Mouse (Mus musculus) embryo, embryonic 10.5 days (tissue): Measurements from ENCODE around the gene Zfp27.

Experiments
- DNase-seq: peaks from one replicate; pipeline ENCODE4 v3.0.0-alpha.2; 2015; ENCODE audit warnings: low spot score

The Zfp27 gene

GRCm38 (mm10) chr7:29905966-29906681 lies at the start of gene Zfp27:
Zfp27 (minus strand) TSS chr7:29906572.
- peak; percentile 99 for DNase-seq

- DNase-seq = peak; percentile 81
These were observed 48.4 kb upstream of the Zfp27 start for GRCm38 (mm10) chr7:29954731-29955130.

GRCm38 (mm10) chr7:29953513-29954401 lies 47.4 kb upstream of the Zfp27 start, which contains the start of gene Zfp74:
Zfp74 (minus strand) TSS chr7:29954089.
- peak; percentile 92 for DNase-seq

GRCm38 (mm10) chr7:29953086-29953485 lies 46.7 kb upstream of the Zfp27 start:
- peak; percentile 36 for DNase-seq

DNA sequence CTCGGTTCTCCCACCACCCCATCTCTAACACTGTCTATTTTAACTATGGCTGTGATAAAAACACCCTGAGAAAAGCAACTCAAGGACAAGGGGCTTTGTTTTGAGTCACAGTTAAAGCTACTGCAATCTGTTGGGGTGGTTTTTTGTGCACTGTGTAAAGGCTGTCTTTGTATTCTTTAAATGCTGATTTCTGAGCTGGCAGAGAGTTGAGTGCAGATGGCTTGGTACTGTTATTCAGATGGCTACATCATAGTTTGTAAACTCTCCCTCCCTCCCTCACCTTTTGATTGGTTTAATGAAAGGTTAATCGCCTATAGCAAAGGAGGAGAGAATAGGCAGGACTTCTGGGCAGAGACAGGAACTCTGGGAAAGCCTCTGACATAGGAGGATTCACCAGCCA lies 37.8 kb upstream of the Zfp27 start:
- DNase-seq = no peak

- no peak for DNase-seq
These were observed 37.3 kb upstream of the Zfp27 start for GRCm38 (mm10) chr7:29943720-29944119.

DNA sequence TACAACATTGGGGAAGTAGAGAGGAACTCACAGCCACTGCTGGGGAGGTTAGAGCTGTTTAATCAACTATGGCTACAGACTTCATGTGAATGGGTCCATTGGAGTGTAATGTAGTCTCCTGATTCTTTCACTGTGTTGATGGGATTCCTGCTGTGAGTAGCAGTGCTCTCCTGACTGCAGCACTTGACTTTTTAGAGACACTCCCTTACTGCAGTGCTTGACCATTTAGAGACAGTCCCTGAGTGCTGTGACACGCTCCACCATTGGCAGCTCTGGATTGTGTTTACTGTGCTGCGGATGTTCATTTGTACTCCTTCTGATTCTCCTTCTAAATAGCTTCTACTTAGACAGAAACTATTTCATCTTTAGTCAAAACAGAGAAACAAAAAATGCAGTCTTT lies 36.4 kb upstream of the Zfp27 start:
- DNase-seq = no peak

- no peak for DNase-seq
These were observed 34.7 kb upstream of the Zfp27 start for GRCm38 (mm10) chr7:29941027-29941426.

GRCm38 (mm10) chr7:29938856-29939255 lies 32.5 kb upstream of the Zfp27 start:
- DNase-seq = no peak

GRCm38 (mm10) chr7:29922780-29923179 lies 16.4 kb upstream of the Zfp27 start:
- DNase-seq = no peak

- no peak for DNase-seq
These were observed 15.2 kb upstream of the Zfp27 start for GRCm38 (mm10) chr7:29921439-29922093.

GRCm38 (mm10) chr7:29918062-29918453 lies 11.7 kb upstream of the Zfp27 start:
- DNase-seq = no peak

DNA sequence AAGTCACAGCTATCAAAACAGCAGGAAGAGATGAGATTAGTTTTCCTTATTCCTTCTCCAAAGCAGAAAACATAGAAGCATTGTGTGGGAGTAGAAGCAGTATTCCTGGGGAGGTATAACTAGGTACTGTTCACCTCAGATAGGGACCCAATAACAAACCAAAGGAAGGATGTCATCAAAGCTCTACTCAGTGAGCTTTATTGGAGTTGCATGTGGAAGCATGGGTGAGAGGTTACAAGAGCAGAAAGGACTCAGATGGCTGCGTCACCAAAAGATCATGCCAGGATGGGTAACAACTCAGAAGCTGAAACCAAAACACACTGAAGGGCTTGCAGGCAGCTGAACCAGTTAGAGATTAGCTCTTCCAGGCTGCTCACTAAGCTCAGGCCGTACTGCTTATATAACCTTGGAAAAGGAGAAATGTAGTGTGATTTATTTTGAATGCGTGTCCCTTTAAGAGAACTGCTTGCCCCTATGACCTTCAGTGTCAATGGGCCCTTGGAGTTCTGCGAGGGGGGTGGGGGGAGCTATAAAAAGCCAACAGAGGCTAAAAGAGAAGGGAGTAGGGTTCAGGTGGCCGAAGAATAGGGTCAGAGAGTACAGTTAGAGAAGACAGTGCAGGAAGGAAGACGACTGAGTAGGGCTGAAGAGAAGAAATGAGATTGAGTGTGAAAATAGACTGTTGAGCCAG lies 11.1 kb upstream of the Zfp27 start:
- DNase-seq = peak; percentile 8

DNA sequence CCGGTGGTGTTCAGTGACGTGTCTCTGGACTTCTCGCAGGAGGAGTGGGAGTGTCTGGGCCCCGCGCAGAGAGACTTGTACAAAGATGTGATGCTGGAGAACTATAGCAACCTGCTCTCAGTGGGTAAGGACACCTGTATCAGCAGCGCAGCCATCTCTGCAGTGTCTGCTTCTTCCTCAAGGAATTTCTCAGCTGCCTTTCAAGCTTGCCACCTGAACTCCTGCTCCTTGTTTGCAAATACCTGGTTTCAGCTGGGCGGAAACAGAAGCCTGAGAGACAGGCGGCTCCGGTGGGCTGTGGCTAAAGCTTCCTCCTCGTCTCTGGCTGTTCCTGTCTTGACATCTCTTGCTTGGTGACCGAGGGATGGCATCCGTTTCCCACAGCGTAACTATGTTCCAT lies 5.8 kb upstream of the Zfp27 start:
- DNase-seq = no peak

GRCm38 (mm10) chr7:29910252-29910651 lies 3.9 kb upstream of the Zfp27 start:
- no peak for DNase-seq

DNA sequence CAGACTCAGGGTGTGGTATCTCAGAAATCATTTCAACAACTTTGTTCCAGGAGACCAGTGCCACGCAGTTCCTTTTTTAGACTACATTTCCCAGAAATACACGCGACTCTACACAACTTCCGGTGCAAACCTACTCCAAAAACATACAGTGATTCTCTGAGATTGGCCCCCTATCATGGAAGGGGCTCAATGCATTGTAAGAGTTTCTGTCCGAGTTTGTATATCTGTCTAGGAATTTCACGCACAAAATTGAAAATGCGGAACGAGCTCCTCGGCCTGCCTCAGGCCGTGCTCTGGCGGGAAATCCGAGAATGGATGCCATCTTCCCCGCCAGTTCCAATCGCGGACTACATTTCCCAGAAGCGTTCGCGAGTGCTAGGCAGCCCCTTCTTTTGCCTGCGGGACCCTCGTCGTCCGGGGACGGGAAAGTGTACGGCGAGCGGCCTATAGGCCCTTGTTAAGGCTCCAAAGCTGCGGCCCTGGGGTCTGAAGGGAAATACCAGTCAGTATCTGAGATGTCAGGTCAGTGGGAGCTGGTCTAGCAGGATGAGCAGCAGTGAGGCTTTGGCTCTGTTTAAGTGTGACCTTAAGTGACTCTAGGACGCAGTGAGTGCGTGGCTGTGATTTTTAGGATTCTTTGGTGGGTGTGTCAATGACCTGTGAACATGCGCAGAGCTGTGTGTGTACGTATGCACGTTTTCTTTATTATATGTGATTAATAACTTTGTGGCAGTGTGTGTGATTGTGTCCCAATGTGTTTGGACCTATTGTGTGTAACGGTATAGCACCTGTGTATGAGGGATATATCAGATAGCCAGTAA lies 2.0 kb upstream of the Zfp27 start, which contains the start of gene Zfp383:
Zfp383 (plus strand) TSS at position 94 of the 821 bp plus-strand sequence.
- DNase-seq = peak; percentile 96

DNA sequence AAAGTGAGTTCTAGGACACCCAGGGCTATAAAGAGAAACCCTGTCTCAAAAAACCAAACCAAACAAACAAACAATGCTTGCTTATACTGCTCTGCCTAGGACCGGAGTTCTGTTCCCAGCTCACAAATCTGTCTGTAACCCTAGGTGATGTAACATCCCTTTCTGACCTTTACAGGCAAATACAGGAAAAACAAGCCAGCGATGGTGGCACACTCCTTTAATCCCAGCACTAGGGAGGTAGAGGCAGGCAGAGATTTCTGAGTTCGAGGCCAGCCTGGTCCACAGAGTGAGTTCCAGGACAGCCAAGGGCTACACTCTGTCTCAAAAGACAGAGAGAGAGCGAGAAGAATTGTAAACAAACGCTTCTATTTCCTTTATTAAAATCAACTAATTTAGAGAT lies 834 bp upstream of the Zfp27 start:
- DNase-seq = peak; percentile 3

DNA sequence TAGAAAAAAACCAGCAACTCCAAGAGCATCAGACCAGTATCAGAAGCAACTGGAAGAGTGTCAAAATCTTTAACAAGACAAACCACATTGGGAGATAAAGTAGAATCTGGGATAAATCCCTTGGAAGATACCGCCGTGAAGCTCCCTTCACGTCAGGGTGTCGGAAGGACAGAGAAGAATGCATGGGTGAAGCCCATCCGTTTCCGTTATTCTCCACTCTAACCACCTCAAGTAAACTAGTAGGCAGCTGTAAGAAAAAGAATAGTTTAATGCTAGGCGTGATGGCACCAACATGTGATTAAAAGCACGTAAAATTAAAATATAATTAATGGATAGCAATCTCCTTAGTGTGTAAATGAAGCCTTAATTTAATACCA lies 298 bp upstream of the Zfp27 start:
- no peak for DNase-seq

- DNase-seq = no peak
These were observed 2.3 kb downstream of the Zfp27 start for GRCm38 (mm10) chr7:29904101-29904500.

GRCm38 (mm10) chr7:29898351-29898750 lies 8.0 kb downstream of the Zfp27 start:
- no peak for DNase-seq

DNA sequence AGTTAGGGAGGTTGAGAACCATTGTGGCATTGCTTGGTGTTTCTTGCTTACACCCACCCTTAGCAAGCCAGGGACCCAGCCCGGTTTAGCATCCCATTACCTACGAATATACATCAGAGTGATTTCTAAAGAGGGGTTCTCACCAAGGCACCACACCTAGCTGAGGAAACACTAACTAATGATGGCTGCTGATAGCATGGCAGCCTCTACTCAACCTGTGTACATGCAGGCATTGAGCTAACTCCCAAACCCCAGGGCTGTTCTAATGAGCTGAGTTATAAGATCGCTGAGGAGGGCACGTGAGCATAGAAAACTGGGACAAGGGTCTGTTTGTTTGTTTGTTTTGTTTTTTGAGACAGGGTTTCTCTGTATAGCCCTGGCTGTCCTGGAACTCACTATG lies 13.6 kb downstream of the Zfp27 start:
- DNase-seq = no peak
